Mouse (Mus musculus): ENCODE data around the gene Wfs1. TPM values are rescaled to one million over a fixed set of nuclear protein-coding genes. Genes with fewer than 3 reads are reported as not detected.

The Wfs1 gene
- polyA plus RNA-seq, 1 experiment from 2014 or later: 7.8 TPM

DNA sequence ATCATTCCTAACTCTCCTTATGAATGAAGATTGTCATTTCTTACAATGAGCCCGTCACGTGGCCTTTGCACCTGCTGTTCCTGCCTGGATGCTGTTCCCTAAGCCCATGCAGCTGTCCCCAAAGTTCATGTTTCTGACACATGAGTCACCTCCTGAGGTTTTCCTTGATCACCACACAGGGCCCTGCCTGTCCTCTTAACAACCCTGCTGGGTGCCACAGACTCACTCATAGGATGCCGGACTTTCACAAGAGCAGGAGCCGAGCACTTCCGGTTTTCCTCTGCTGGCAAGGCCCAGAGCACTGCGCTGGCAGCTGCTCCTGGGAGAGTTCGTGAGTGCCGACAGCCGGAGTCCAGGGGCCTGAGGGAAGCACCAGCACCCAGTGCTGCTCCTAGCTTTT is 12.0 kb upstream of the Wfs1 start:
- Histone ChIP-seq H3K27ac (no peak overlapping the region), H3K36me3 (ENCODE audit: inconsistent target) (no peaks in the 10 kb centered on the region), H3K4me3 (ENCODE audit: inconsistent target) (no peak overlapping the region), H3K79me2 (ENCODE audit: inconsistent target) (no peaks in the 10 kb centered on the region)
- 80% methylated on average over 9 of the region's 9 CpGs for WGBS (ENCODE audit: missing documents)

DNA sequence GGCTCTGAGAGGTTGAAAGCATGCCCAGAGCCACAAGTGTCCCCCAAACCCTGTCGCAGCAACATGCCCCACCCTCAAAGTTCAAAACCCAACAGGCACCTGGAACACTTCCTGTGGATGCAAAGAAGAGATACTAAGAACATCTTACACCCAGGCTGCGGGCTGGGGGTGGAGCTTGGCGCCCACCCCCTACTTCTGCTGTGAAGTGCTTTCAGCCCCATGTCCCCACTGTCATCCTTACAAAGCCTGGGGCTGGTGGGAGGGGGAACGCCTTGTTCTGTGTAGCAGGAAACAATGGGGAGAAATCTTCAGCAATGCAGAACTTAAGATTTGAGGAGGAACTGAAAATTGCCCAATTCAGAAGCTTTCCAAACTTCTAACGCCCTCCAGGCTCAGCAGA is 9.0 kb upstream of the Wfs1 start:
- Histone ChIP-seq H3K4me3 (ENCODE audit: inconsistent target) (no peak overlapping the region), H3K27ac (no peak overlapping the region), H3K79me2 (ENCODE audit: inconsistent target) (no peaks in the 10 kb centered on the region), H3K36me3 (ENCODE audit: inconsistent target) (no peaks in the 10 kb centered on the region)
- WGBS (ENCODE audit: missing documents): 7% methylated on average over 5 of the region's 5 CpGs

GRCm38 (mm10) chr5:36996410-36996809 is 7.4 kb upstream of the Wfs1 start:
- 86% methylated on average over 13 of the region's 14 CpGs for WGBS (ENCODE audit: missing documents)

GRCm38 (mm10) chr5:36990631-36991350 is 1.8 kb upstream of the Wfs1 start:
- H3K4me3 ChIP-seq (ENCODE audit: inconsistent target): no peak overlapping the region
- no peak overlapping the region for H3K27ac ChIP-seq
- no peaks in the 10 kb centered on the region for H3K79me2 ChIP-seq (ENCODE audit: inconsistent target)
- WGBS (ENCODE audit: missing documents): 89% methylated on average over 3 of the region's 3 CpGs
- no peaks in the 10 kb centered on the region for H3K36me3 ChIP-seq (ENCODE audit: inconsistent target)

More at GRCm38 (mm10) chr5:36996410-36996809, 7.4 kb upstream of the Wfs1 start:
- H3K79me2 ChIP-seq (ENCODE audit: inconsistent target): no peaks in the 10 kb centered on the region
- no peaks in the 10 kb centered on the region for H3K36me3 ChIP-seq (ENCODE audit: inconsistent target)
- H3K4me3 ChIP-seq (ENCODE audit: inconsistent target): no peak overlapping the region
- no peak overlapping the region for H3K27ac ChIP-seq

- no peak overlapping the region for H3K4me3 ChIP-seq (ENCODE audit: inconsistent target)
- 95% methylated on average over 3 of the region's 3 CpGs for WGBS (ENCODE audit: missing documents)
- H3K79me2 ChIP-seq (ENCODE audit: inconsistent target): no peaks in the 10 kb centered on the region
- no peak overlapping the region for H3K27ac ChIP-seq
- no peaks in the 10 kb centered on the region for H3K36me3 ChIP-seq (ENCODE audit: inconsistent target)
Observed at GRCm38 (mm10) chr5:36990196-36990595, 1.2 kb upstream of the Wfs1 start.

- WGBS (ENCODE audit: missing documents): 13% methylated on average over 3 of the region's 3 CpGs
- H3K36me3 ChIP-seq (ENCODE audit: inconsistent target): no peaks in the 10 kb centered on the region
- no peaks in the 10 kb centered on the region for H3K79me2 ChIP-seq (ENCODE audit: inconsistent target)
- H3K27ac ChIP-seq: no peak overlapping the region
- peak overlapping the region; percentile 41 for H3K4me3 ChIP-seq (ENCODE audit: inconsistent target)
Observed at GRCm38 (mm10) chr5:36989625-36989977, 596 bp upstream of the Wfs1 start.

- peak overlapping the region; percentile 50 for H3K4me3 ChIP-seq (ENCODE audit: inconsistent target)
- no peaks in the 10 kb centered on the region for H3K36me3 ChIP-seq (ENCODE audit: inconsistent target)
- WGBS (ENCODE audit: missing documents): 18% methylated on average over 24 of the region's 24 CpGs
- H3K27ac ChIP-seq: no peak overlapping the region
- no peaks in the 10 kb centered on the region for H3K79me2 ChIP-seq (ENCODE audit: inconsistent target)
Observed at GRCm38 (mm10) chr5:36988124-36988780, 753 bp downstream of the Wfs1 start.

GRCm38 (mm10) chr5:36986617-36987016 is 2.4 kb downstream of the Wfs1 start:
- Histone ChIP-seq H3K27ac (no peak overlapping the region), H3K36me3 (ENCODE audit: inconsistent target) (0 out of 2 replicates have a peak, but pooled peaks cover under 1% of the 10 kb centered on the region), H3K4me3 (ENCODE audit: inconsistent target) (no peak overlapping the region), H3K79me2 (ENCODE audit: inconsistent target) (no peaks in the 10 kb centered on the region)
- WGBS (ENCODE audit: missing documents): 85% methylated on average over 1 of the region's 1 CpGs

DNA sequence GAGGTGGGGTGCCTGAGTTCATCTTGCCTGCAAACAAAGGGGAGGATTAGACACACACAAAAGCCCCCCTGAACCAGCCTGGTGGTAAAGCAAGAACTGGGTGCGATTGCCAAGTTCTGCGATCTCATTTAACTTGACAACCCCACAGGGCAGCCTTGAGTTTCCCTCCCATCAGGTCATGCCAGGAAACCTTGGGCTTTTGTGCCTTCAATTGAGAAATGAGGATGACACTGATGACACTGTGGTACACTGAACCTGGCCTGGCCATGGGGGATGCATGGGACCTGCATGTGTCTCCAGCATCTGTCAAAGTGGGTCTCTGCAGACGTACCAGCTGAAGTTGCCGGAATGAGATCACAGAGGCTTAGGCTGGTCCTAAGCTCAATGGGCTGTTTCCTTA is 6.7 kb downstream of the Wfs1 start:
- 99% methylated on average over 4 of the region's 4 CpGs for WGBS (ENCODE audit: missing documents)
- no peak overlapping the region for H3K27ac ChIP-seq
- H3K36me3 ChIP-seq (ENCODE audit: inconsistent target): 0 out of 2 replicates have a peak, but pooled peaks cover 7% of the 10 kb centered on the region
- H3K79me2 ChIP-seq (ENCODE audit: inconsistent target): no peaks in the 10 kb centered on the region
- no peak overlapping the region for H3K4me3 ChIP-seq (ENCODE audit: inconsistent target)

GRCm38 (mm10) chr5:36979631-36980030 is 9.4 kb downstream of the Wfs1 start:
- Histone ChIP-seq H3K79me2 (ENCODE audit: inconsistent target) (no peaks in the 10 kb centered on the region), H3K27ac (no peak overlapping the region), H3K4me3 (ENCODE audit: inconsistent target) (no peak overlapping the region), H3K36me3 (ENCODE audit: inconsistent target) (0 out of 2 replicates have a peak, but pooled peaks cover 7% of the 10 kb centered on the region)
- WGBS (ENCODE audit: missing documents): 33% methylated on average over 7 of the region's 7 CpGs

GRCm38 (mm10) chr5:36979001-36979400 is 10.0 kb downstream of the Wfs1 start:
- WGBS (ENCODE audit: missing documents): 72% methylated on average over 8 of the region's 8 CpGs
- H3K27ac ChIP-seq: no peak overlapping the region
- H3K4me3 ChIP-seq (ENCODE audit: inconsistent target): no peak overlapping the region
- H3K79me2 ChIP-seq (ENCODE audit: inconsistent target): no peaks in the 10 kb centered on the region
- 0 out of 2 replicates have a peak, but pooled peaks cover 7% of the 10 kb centered on the region for H3K36me3 ChIP-seq (ENCODE audit: inconsistent target)

DNA sequence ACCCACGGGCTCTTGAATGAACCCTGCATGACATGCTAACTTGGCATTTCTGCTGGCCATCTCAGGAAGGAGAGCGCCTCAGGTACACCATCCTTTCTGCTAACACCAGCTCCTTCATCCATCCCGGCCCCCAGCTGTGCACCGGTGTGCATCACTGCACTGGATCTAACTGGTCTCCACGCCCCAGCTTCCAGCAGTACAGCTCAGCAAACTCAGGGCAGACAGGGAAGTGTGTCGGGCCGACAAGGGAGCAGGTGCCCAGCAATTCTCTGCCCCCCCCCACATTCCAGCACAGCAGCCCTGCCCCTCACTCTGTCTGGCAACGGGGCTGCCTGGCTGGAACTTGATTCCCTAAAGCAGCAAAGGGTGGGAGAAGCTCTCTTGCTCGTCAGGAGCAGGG is 11.2 kb downstream of the Wfs1 start:
- 0 out of 2 replicates have a peak, but pooled peaks cover 7% of the 10 kb centered on the region for H3K36me3 ChIP-seq (ENCODE audit: inconsistent target)
- no peak overlapping the region for H3K27ac ChIP-seq
- WGBS (ENCODE audit: missing documents): 88% methylated on average over 9 of the region's 9 CpGs
- H3K79me2 ChIP-seq (ENCODE audit: inconsistent target): no peaks in the 10 kb centered on the region
- no peak overlapping the region for H3K4me3 ChIP-seq (ENCODE audit: inconsistent target)

DNA sequence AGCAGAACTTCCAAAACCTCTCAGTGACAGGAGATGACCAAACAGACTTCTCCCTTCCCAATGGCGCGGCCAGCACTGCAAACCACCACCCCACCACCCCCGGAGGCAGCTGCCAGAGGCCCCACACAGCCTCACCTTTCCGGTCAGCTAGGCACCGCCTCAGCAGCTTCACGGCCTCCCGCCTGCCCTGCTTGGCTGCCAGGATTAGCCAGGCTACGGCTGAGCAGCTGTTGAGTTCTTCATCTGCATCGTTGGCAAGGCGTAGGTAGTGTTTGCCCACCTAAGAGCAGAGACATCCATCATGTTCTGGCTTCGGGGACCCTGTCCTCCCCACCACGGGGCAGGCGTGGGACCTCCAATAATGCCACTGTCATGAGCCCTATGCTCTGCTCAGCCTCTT is 13.7 kb downstream of the Wfs1 start:
- H3K4me3 ChIP-seq (ENCODE audit: inconsistent target): no peak overlapping the region
- WGBS (ENCODE audit: missing documents): 92% methylated on average over 13 of the region's 13 CpGs
- H3K36me3 ChIP-seq (ENCODE audit: inconsistent target): no peaks in the 10 kb centered on the region
- H3K79me2 ChIP-seq (ENCODE audit: inconsistent target): no peaks in the 10 kb centered on the region
- no peak overlapping the region for H3K27ac ChIP-seq

- Histone ChIP-seq H3K36me3 (ENCODE audit: inconsistent target) (peaks cover 10% of the 10 kb centered on the region; the same call in 1 of the 2 replicates), H3K4me3 (ENCODE audit: inconsistent target) (no peak overlapping the region)
- WGBS (ENCODE audit: missing documents): 90% methylated on average over 8 of the region's 8 CpGs
Observed at GRCm38 (mm10) chr5:36971587-36971986, 17.4 kb downstream of the Wfs1 start.

GRCm38 (mm10) chr5:36960501-36960900 is 28.5 kb downstream of the Wfs1 start:
- H3K27ac ChIP-seq: no peak overlapping the region
- 83% methylated on average over 5 of the region's 5 CpGs for WGBS (ENCODE audit: missing documents)
- no peak overlapping the region for H3K4me3 ChIP-seq (ENCODE audit: inconsistent target)
- no peaks in the 10 kb centered on the region for H3K79me2 ChIP-seq (ENCODE audit: inconsistent target)
- no peaks in the 10 kb centered on the region for H3K36me3 ChIP-seq (ENCODE audit: inconsistent target)

More at GRCm38 (mm10) chr5:36971587-36971986, 17.4 kb downstream of the Wfs1 start:
- Histone ChIP-seq H3K27ac (no peak overlapping the region), H3K79me2 (ENCODE audit: inconsistent target) (no peaks in the 10 kb centered on the region)
